Mouse (Mus musculus): Measurements from ENCODE around the gene Dnmt3l. TPM values are rescaled to one million over a fixed set of nuclear protein-coding genes. Genes with fewer than 3 reads are reported as not detected.

The Dnmt3l gene
- total and polyA plus RNA-seq, 3 experiments: 0.10 to 0.21 TPM; not detected in 1

GRCm38 (mm10) chr10:78005791-78006438, 35.8 kb upstream of the Dnmt3l start:
- Histone ChIP-seq H3K9ac (ENCODE audit: low read depth, low read length) (no peak overlapping the region), H3K4me1 (ENCODE audit: control insufficient read depth, insufficient read depth, low read length) (peaks cover 9% of the 10 kb centered on the region)
- 88% methylated on average over 4 of the region's 4 CpGs for WGBS

GRCm38 (mm10) chr10:78007203-78007602, 34.5 kb upstream of the Dnmt3l start:
- H3K79me2 ChIP-seq (replicated peaks; ENCODE audit: control insufficient read depth, insufficient read depth, low read length): peaks cover 3% of the 10 kb centered on the region; the same call in 1 of the 2 replicates
- peaks cover 9% of the 10 kb centered on the region for H3K4me1 ChIP-seq (ENCODE audit: control insufficient read depth, insufficient read depth, low read length)
- no peaks in the 10 kb centered on the region for H3K36me3 ChIP-seq (ENCODE audit: control insufficient read depth, insufficient read depth, low read length)
- no peak overlapping the region for H3K9ac ChIP-seq (ENCODE audit: low read depth, low read length)
- DNase-seq: no peak
- H3K27me3 ChIP-seq (ENCODE audit: control insufficient read depth, insufficient read depth, low read length): no peaks in the 10 kb centered on the region
- 24% methylated on average over 7 of the region's 7 CpGs for WGBS
- intact Hi-C loops (cut with DNase I): no loop called here
- TF ChIP-seq EP300 (IDR thresholded peaks at IDR 0.05; ENCODE audit: insufficient read depth, low read depth, low read length): no peak
- TF ChIP-seq POLR2A (IDR thresholded peaks at IDR 0.05; ENCODE audit: insufficient read depth, low read depth, low read length): no peak
- no peak for TF ChIP-seq CTCF (IDR thresholded peaks at IDR 0.05)
- no peak overlapping the region for H3K27ac ChIP-seq
- no peak overlapping the region for H3K4me3 ChIP-seq

More at GRCm38 (mm10) chr10:78005791-78006438, 35.8 kb upstream of the Dnmt3l start:
- Histone ChIP-seq H3K27me3 (ENCODE audit: control insufficient read depth, insufficient read depth, low read length) (no peaks in the 10 kb centered on the region), H3K4me3 (no peak overlapping the region), H3K79me2 (replicated peaks; ENCODE audit: control insufficient read depth, insufficient read depth, low read length) (peaks cover 3% of the 10 kb centered on the region; the same call in 1 of the 2 replicates), H3K27ac (no peak overlapping the region), H3K36me3 (ENCODE audit: control insufficient read depth, insufficient read depth, low read length) (no peaks in the 10 kb centered on the region)
- intact Hi-C loops (cut with DNase I): no loop called here
- DNase-seq: no peak
- TF ChIP-seq CTCF (IDR thresholded peaks at IDR 0.05) (no peak), POLR2A (IDR thresholded peaks at IDR 0.05; ENCODE audit: insufficient read depth, low read depth, low read length) (no peak), EP300 (IDR thresholded peaks at IDR 0.05; ENCODE audit: insufficient read depth, low read depth, low read length) (no peak)

- intact Hi-C loops (cut with DNase I): loop anchor here (2.0 kb wide), 1 partner anchor 23 kb away; no protein-coding TSS in a partner anchor
- H3K27ac ChIP-seq: no peak overlapping the region
- H3K4me1 ChIP-seq (ENCODE audit: control insufficient read depth, insufficient read depth, low read length): peaks cover 9% of the 10 kb centered on the region
- TF ChIP-seq EP300 (IDR thresholded peaks at IDR 0.05; ENCODE audit: insufficient read depth, low read depth, low read length) (no peak), CTCF (IDR thresholded peaks at IDR 0.05) (no peak), POLR2A (IDR thresholded peaks at IDR 0.05; ENCODE audit: insufficient read depth, low read depth, low read length) (no peak)
- peak overlapping the region; percentile 66; the same call in 1 of the 2 replicates for H3K4me3 ChIP-seq
- peaks cover 3% of the 10 kb centered on the region; the same call in 1 of the 2 replicates for H3K79me2 ChIP-seq (replicated peaks; ENCODE audit: control insufficient read depth, insufficient read depth, low read length)
- WGBS: 76% methylated on average over 3 of the region's 3 CpGs
- DNase-seq: no peak
- H3K27me3 ChIP-seq (ENCODE audit: control insufficient read depth, insufficient read depth, low read length): no peaks in the 10 kb centered on the region
- no peaks in the 10 kb centered on the region for H3K36me3 ChIP-seq (ENCODE audit: control insufficient read depth, insufficient read depth, low read length)
- no peak overlapping the region; the same call in 1 of the 2 replicates for H3K9ac ChIP-seq (ENCODE audit: low read depth, low read length)
These were observed 33.6 kb upstream of the Dnmt3l start for GRCm38 (mm10) chr10:78008169-78008568.

GRCm38 (mm10) chr10:78009184-78009944, 32.4 kb upstream of the Dnmt3l start:
- peak overlapping the region; percentile 87 for H3K9ac ChIP-seq (ENCODE audit: low read depth, low read length)
- H3K79me2 ChIP-seq (replicated peaks; ENCODE audit: control insufficient read depth, insufficient read depth, low read length): peaks cover 3% of the 10 kb centered on the region; the same call in 1 of the 2 replicates
- H3K36me3 ChIP-seq (ENCODE audit: control insufficient read depth, insufficient read depth, low read length): no peaks in the 10 kb centered on the region
- peak; percentile 95 to 96 for DNase-seq
- H3K4me1 ChIP-seq (ENCODE audit: control insufficient read depth, insufficient read depth, low read length): peaks cover 9% of the 10 kb centered on the region
- intact Hi-C loops (cut with DNase I): loop anchor here (2.0 kb wide), 1 partner anchor 25 kb away; no protein-coding TSS in a partner anchor
- no peaks in the 10 kb centered on the region for H3K27me3 ChIP-seq (ENCODE audit: control insufficient read depth, insufficient read depth, low read length)
- H3K4me3 ChIP-seq: peak overlapping the region; percentile 66
- peak overlapping the region; percentile 96 for H3K27ac ChIP-seq
- peak; percentile 34; the same call in 1 of the 2 replicates for TF ChIP-seq EP300 (IDR thresholded peaks at IDR 0.05; ENCODE audit: insufficient read depth, low read depth, low read length)
- TF ChIP-seq POLR2A (IDR thresholded peaks at IDR 0.05; ENCODE audit: insufficient read depth, low read depth, low read length): peak; percentile 80
- peak; percentile 85 for TF ChIP-seq CTCF (IDR thresholded peaks at IDR 0.05)
- under 1% methylated on average over 59 of the region's 59 CpGs for WGBS

GRCm38 (mm10) chr10:78009945-78010293, 31.8 kb upstream of the Dnmt3l start, which contains the start of gene Pfkl:
TSS of gene Pfkl (minus strand) at chr10:78010083.
- no peak for DNase-seq
- Histone ChIP-seq H3K9ac (ENCODE audit: low read depth, low read length) (peak within 1 kb of the TSS; percentile 87), H3K27ac (peak within 1 kb of the TSS; percentile 96), H3K36me3 (ENCODE audit: control insufficient read depth, insufficient read depth, low read length) (no peaks in the 10 kb centered on the region), H3K4me3 (peak within 1 kb of the TSS; percentile 66), H3K27me3 (ENCODE audit: control insufficient read depth, insufficient read depth, low read length) (no peaks in the 10 kb centered on the region), H3K79me2 (replicated peaks; ENCODE audit: control insufficient read depth, insufficient read depth, low read length) (peaks cover 3% of the 10 kb centered on the region; the same call in 1 of the 2 replicates), H3K4me1 (ENCODE audit: control insufficient read depth, insufficient read depth, low read length) (peaks cover 9% of the 10 kb centered on the region)
- intact Hi-C loops (cut with DNase I): loop anchor here (2.0 kb wide), 1 partner anchor 25 kb away; no protein-coding TSS in a partner anchor
- TF ChIP-seq EP300 (IDR thresholded peaks at IDR 0.05; ENCODE audit: insufficient read depth, low read depth, low read length): no peak; the same call in 1 of the 2 replicates
- no peak for TF ChIP-seq CTCF (IDR thresholded peaks at IDR 0.05)
- no peak for TF ChIP-seq POLR2A (IDR thresholded peaks at IDR 0.05; ENCODE audit: insufficient read depth, low read depth, low read length)
- under 1% methylated on average over 9 of the region's 9 CpGs for WGBS
